Comparison of ENCODE assay signal across 8 mouse cellular contexts in genomic region chr1:192136561-192137290, GRCm38 (mm10). TPM values are rescaled to one million over a fixed set of nuclear protein-coding genes. Genes with fewer than 3 reads are reported as not detected.
DNase-seq lines count a peak whose midpoint lies in the region; ATAC-seq and TF ChIP-seq lines count a peak whose summit lies in the region.

No protein-coding gene starts in this region.

- peak overlapping the region; percentile 93 for H3K9ac ChIP-seq in embryonic facial prominence, embryonic 13.5 days
- H3K9ac ChIP-seq in heart, adult 2 months (ENCODE audit: low read depth, low read length): peak overlapping the region; percentile 96
- H3K9ac ChIP-seq in limb, embryonic 12.5 days (replicated peaks): peak overlapping the region; percentile 93
- peak overlapping the region; percentile 96 for H3K9ac ChIP-seq in midbrain, embryonic 14.5 days (replicated peaks; ENCODE audit: low read length)

- 0 out of 2 replicates have a peak, but pooled peaks cover 1% of the 10 kb centered on the region for H3K79me2 ChIP-seq in heart, adult 2 months (replicated peaks; ENCODE audit: control insufficient read depth, insufficient read depth, low read length)

- peaks cover 12% of the 10 kb centered on the region; the same call in 1 of the 2 replicates for H3K4me1 ChIP-seq in embryonic facial prominence, embryonic 13.5 days
- peaks cover 1% of the 10 kb centered on the region; the same call in 1 of the 2 replicates for H3K4me1 ChIP-seq in heart, adult 2 months (ENCODE audit: control insufficient read depth, insufficient read depth, low read length)
- peaks cover 4% of the 10 kb centered on the region; the same call in 1 of the 2 replicates for H3K4me1 ChIP-seq in kidney, adult 2 months (ENCODE audit: control insufficient read depth, insufficient read depth, low read length)
- H3K4me1 ChIP-seq in limb, embryonic 12.5 days (replicated peaks): peaks cover 9% of the 10 kb centered on the region; the same call in 1 of the 2 replicates
- peaks cover 8% of the 10 kb centered on the region for H3K4me1 ChIP-seq in midbrain, embryonic 14.5 days (ENCODE audit: control insufficient read depth, insufficient read depth, low read length)

- no peaks in the 10 kb centered on the region for H3K27me3 ChIP-seq in embryonic facial prominence, embryonic 13.5 days
- H3K27me3 ChIP-seq in heart, adult 2 months (ENCODE audit: control insufficient read depth, insufficient read depth, low read length): no peaks in the 10 kb centered on the region
- H3K27me3 ChIP-seq in kidney, adult 2 months (replicated peaks; ENCODE audit: control insufficient read depth, insufficient read depth, low read length): no peaks in the 10 kb centered on the region
- H3K27me3 ChIP-seq in limb, embryonic 12.5 days: no peaks in the 10 kb centered on the region
- H3K27me3 ChIP-seq in midbrain, embryonic 14.5 days (ENCODE audit: control insufficient read depth, insufficient read depth, low read length): no peaks in the 10 kb centered on the region

- under 1% methylated on average over 53 of the region's 55 CpGs for WGBS in embryonic facial prominence, embryonic 13.5 days
- WGBS in heart, adult 2 months: under 1% methylated on average over 55 of the region's 55 CpGs
- under 1% methylated on average over 53 of the region's 55 CpGs for WGBS in kidney, adult 2 months
- under 1% methylated on average over 55 of the region's 55 CpGs for WGBS in limb, embryonic 12.5 days
- under 1% methylated on average over 55 of the region's 55 CpGs for WGBS in midbrain, embryonic 14.5 days

- peak overlapping the region; percentile 97 for H3K27ac ChIP-seq in embryonic facial prominence, embryonic 13.5 days
- peak overlapping the region; percentile 96 for H3K27ac ChIP-seq in heart, adult 2 months
- H3K27ac ChIP-seq in kidney, adult 2 months (ENCODE audit: insufficient read depth, low read depth, low read length): peak overlapping the region; percentile 98
- H3K27ac ChIP-seq in limb, embryonic 12.5 days: peak overlapping the region; percentile 98
- peak overlapping the region; percentile 98 for H3K27ac ChIP-seq in midbrain, embryonic 14.5 days (replicated peaks; ENCODE audit: low read depth, low read length)

- intact Hi-C loops in heart, adult 2 months (cut with DNase I): loop anchor here (10.0 kb wide), 1 partner anchor 1212 kb away; the partner anchor contains the start of gene Angel2

- no peaks in the 10 kb centered on the region for H3K9me3 ChIP-seq in embryonic facial prominence, embryonic 13.5 days
- no peaks in the 10 kb centered on the region for H3K9me3 ChIP-seq in limb, embryonic 12.5 days
- no peaks in the 10 kb centered on the region for H3K9me3 ChIP-seq in midbrain, embryonic 14.5 days (ENCODE audit: control insufficient read depth, low read length)

- DNase-seq in 416B (ENCODE audit: low read depth): peak; percentile 89
- peak; percentile 46 to 66 for DNase-seq in adrenal gland, postnatal 4 days (ENCODE audit: low spot score in 2 of 2)
- peak; percentile 83 to 88 for DNase-seq in heart, adult 2 months
- DNase-seq in kidney, adult 2 months: peak; percentile 90
- peak; percentile 88 for DNase-seq in midbrain, embryonic 14.5 days
- peak; percentile 56 for DNase-seq in spleen, adult 12 weeks (ENCODE audit: low spot score)

- H3K4me3 ChIP-seq in embryonic facial prominence, embryonic 13.5 days: peak overlapping the region; percentile 86
- H3K4me3 ChIP-seq in heart, adult 2 months: peak overlapping the region; percentile 78
- H3K4me3 ChIP-seq in kidney, adult 2 months (ENCODE audit: insufficient read depth, low read depth, low read length): peak overlapping the region; percentile 94
- peak overlapping the region; percentile 84 for H3K4me3 ChIP-seq in limb, embryonic 12.5 days (replicated peaks)
- peak overlapping the region; percentile 86 for H3K4me3 ChIP-seq in midbrain, embryonic 14.5 days (replicated peaks; ENCODE audit: low read depth, low read length)

- TF ChIP-seq CTCF in heart, adult 2 months (IDR thresholded peaks at IDR 0.05): no peak
- no peak for TF ChIP-seq CTCF in kidney, adult 2 months (conservative IDR thresholded peaks at IDR 0.05; ENCODE audit: insufficient read depth, insufficient read length, low read depth, low read length)

- TF ChIP-seq EP300 in heart, adult 2 months (IDR thresholded peaks at IDR 0.05; ENCODE audit: insufficient read depth, low read depth, low read length): peak; percentile 24; the same call in 1 of the 2 replicates

- peak; percentile 73 for TF ChIP-seq POLR2A in heart, adult 2 months (IDR thresholded peaks at IDR 0.05; ENCODE audit: insufficient read depth, low read depth, low read length)
- peak; percentile 29 for TF ChIP-seq POLR2A in kidney, adult 2 months (IDR thresholded peaks at IDR 0.05; ENCODE audit: low read depth, low read length)

- peak; percentile 91 for ATAC-seq in embryonic facial prominence, embryonic 13.5 days (ENCODE audit: insufficient number of reproducible peaks, insufficient read depth, low FRiP score, low TSS enrichment, low read depth)
- ATAC-seq in limb, embryonic 12.5 days (ENCODE audit: insufficient number of reproducible peaks, insufficient read depth, low FRiP score, low TSS enrichment, low read depth): peak; percentile 91
- ATAC-seq in midbrain, embryonic 14.5 days (ENCODE audit: low FRiP score, low TSS enrichment): peak; percentile 84

- H3K4me2 ChIP-seq in embryonic facial prominence, embryonic 13.5 days: peak overlapping the region; percentile 90
- H3K4me2 ChIP-seq in limb, embryonic 12.5 days: peak overlapping the region; percentile 93
- H3K4me2 ChIP-seq in midbrain, embryonic 14.5 days (ENCODE audit: low read length): peak overlapping the region; percentile 93

- H3K36me3 ChIP-seq in embryonic facial prominence, embryonic 13.5 days: peaks cover 6% of the 10 kb centered on the region
- peaks cover 10% of the 10 kb centered on the region for H3K36me3 ChIP-seq in heart, adult 2 months (ENCODE audit: control insufficient read depth, insufficient read depth, low read length)
- H3K36me3 ChIP-seq in kidney, adult 2 months (ENCODE audit: control insufficient read depth, insufficient read depth, low read length): peaks cover 2% of the 10 kb centered on the region; the same call in 1 of the 2 replicates
- H3K36me3 ChIP-seq in limb, embryonic 12.5 days: no peaks in the 10 kb centered on the region
- H3K36me3 ChIP-seq in midbrain, embryonic 14.5 days (ENCODE audit: control insufficient read depth, insufficient read depth, low read length): no peaks in the 10 kb centered on the region

RNA-seq across cellular contexts. Expression of gene Rcor3, which starts 1.1 kb away (rescaled TPM):
- 10 to 100 TPM; 50.1 to 50.4 TPM for total RNA-seq in adrenal gland, postnatal 4 days (2021)
- 28.3 and 28.5 TPM in 2 replicates for polyA plus RNA-seq in embryonic facial prominence, embryonic 13.5 days (2015; fragmentation: Nextera tagmentation; extraction: Ambion mirVana)
- total RNA-seq in heart, adult 2 months (2021): 10 to 100 TPM; 26.3 to 35.0 TPM
- polyA plus RNA-seq in heart, adult 2 months (2012; rRNA removed): 38.3 and 39.7 TPM in 2 replicates
- 31.1 and 41.2 TPM in 2 replicates for polyA plus RNA-seq in kidney, adult 2 months (2012; rRNA removed)
- polyA plus RNA-seq in limb, embryonic 12.5 days (2016; fragmentation: Nextera tagmentation; extraction: Ambion mirVana): 24.3 and 25.1 TPM in 2 replicates
- polyA plus RNA-seq in midbrain, embryonic 14.5 days (2014; fragmentation: Nextera tagmentation; extraction: Ambion mirVana): 36.3 and 41.4 TPM in 2 replicates

RNA-seq across cellular contexts. Expression of gene Traf5, which starts 44.4 kb away (rescaled TPM):
- total RNA-seq in adrenal gland, postnatal 4 days (2021): 10 to 100 TPM; 10.7 to 10.8 TPM
- 17.2 and 21.8 TPM in 2 replicates for polyA plus RNA-seq in embryonic facial prominence, embryonic 13.5 days (2015; fragmentation: Nextera tagmentation; extraction: Ambion mirVana)
- 1 to 10 TPM; 3.9 to 4.3 TPM for total RNA-seq in heart, adult 2 months (2021)
- polyA plus RNA-seq in heart, adult 2 months (2012; rRNA removed): 4.4 and 5.1 TPM in 2 replicates
- 10.1 and 13.6 TPM in 2 replicates for polyA plus RNA-seq in kidney, adult 2 months (2012; rRNA removed)
- 11.1 and 12.8 TPM in 2 replicates for polyA plus RNA-seq in limb, embryonic 12.5 days (2016; fragmentation: Nextera tagmentation; extraction: Ambion mirVana)
- polyA plus RNA-seq in midbrain, embryonic 14.5 days (2014; fragmentation: Nextera tagmentation; extraction: Ambion mirVana): 0.90 and 2.4 TPM in 2 replicates

RNA-seq across cellular contexts. Expression of gene Kcnh1, which starts 53.8 kb away (rescaled TPM):
- 1 to 10 TPM in 1 of 2 experiments, under 1 TPM in 1; 0.48 to 1.3 TPM for total RNA-seq in adrenal gland, postnatal 4 days (2021)
- 1.3 TPM in 2 replicates for polyA plus RNA-seq in embryonic facial prominence, embryonic 13.5 days (2015; fragmentation: Nextera tagmentation; extraction: Ambion mirVana)
- under 1 TPM; 0.05 to 0.09 TPM for total RNA-seq in heart, adult 2 months (2021)
- 0.06 and 0.09 TPM in 2 replicates for polyA plus RNA-seq in heart, adult 2 months (2012; rRNA removed)
- polyA plus RNA-seq in kidney, adult 2 months (2012; rRNA removed): 0.52 and 0.60 TPM in 2 replicates
- 0.35 and 0.59 TPM in 2 replicates for polyA plus RNA-seq in limb, embryonic 12.5 days (2016; fragmentation: Nextera tagmentation; extraction: Ambion mirVana)
- 2.1 and 2.2 TPM in 2 replicates for polyA plus RNA-seq in midbrain, embryonic 14.5 days (2014; fragmentation: Nextera tagmentation; extraction: Ambion mirVana)

Comparison
In these comparisons a context has a peak if more than half of its experiments do, and no peak if none do; other contexts are left out.
1. Peak in every context shown above with its lines: DNase-seq, ATAC-seq, H3K4me3 ChIP-seq and H3K27ac ChIP-seq.